Mouse (Mus musculus): Measurements from ENCODE around the gene Mocs2.

Mocs2 gene

DNA sequence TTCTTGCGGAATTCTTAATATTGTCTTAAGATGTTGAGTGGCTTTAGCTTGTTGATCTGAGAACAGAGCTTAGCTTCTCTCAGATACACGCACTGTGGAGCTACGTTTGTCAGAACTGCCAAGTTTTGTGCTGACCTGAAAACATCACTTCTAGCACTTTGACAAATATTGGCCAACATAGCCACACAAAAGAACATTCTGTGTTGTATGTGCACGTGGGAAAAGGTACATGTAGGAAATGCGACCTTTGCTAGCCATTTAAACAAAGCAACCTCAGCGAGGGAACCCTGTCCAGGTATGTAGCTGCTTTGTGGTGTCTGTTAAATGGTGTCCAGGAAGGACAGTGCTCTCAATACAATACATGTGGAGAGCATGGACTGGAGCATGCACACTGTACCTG lies 36.0 kb downstream of the Mocs2 start:
- no peak for DNase-seq (ENCODE audit: low spot score)

DNA sequence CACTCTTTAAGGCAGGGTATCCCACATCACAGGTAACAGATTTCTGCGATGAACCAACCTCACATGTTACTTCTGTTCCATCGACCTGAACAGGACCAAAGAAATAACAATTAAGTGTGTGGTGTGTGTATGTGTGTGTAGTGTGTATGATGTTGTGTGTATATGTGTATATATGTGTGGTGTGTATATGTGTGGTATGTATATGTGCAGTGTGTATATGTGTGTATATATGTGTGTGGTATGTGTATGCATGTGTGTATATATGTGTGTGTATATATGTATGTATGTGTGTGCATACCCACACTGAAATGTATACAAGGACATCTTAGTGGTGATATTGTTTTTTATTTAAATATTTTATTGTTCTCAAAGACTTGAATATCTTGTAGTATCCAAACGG lies 36.4 kb downstream of the Mocs2 start:
- DNase-seq (ENCODE audit: low spot score), result no peak

DNA sequence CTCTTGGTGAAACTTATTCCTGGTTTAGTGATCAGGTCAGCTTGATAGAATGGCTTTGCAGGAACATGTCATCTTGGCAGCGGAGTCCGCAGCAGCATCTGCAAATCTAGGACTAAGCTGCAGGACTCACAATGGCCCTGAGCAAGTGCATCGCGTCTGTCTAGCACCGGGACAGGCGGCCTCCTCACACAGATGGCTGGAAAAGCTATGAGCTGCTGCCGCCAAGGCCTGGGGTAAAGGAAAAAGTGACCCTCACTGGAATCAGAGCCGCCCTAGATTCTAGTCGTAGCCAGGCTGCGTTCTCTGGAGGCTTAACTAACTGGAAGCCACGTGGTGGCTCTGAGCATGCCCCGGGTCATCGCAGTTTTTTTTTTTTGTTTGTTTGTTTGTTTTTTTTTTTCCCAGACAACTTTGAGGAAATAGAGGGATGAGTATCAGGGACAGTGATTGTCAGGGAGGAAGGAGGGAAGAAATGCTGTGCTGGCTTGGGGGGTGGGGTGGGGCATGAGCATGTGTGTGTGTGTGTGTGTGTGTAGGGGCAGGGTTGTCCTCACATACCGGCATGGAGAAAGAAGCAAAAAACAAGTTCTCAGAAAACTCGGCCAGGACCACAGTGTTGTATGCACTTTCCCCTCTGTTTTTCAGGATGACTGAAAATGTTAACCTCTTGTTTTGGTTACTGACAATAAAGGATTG lies 37.7 kb downstream of the Mocs2 start:
- no peak for DNase-seq (ENCODE audit: low spot score)

DNA sequence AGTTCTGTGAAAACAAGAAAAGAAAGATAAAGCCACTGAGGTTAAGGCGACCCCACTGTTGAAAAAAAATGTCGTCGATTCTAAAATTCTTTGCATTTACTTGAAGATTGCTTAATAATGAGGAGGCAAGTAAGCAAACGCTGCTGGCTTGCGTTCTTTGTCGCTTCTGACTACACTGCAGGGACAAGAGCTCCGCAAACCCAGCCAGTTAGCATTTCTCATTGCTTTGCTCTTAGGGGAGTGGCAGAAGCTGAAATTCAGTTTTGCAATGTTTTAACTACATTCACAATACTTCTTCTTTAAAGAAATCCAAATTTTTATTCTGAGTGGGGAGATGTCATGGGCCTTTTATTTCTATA lies 38.2 kb downstream of the Mocs2 start:
- no peak for DNase-seq (ENCODE audit: low spot score)

DNA sequence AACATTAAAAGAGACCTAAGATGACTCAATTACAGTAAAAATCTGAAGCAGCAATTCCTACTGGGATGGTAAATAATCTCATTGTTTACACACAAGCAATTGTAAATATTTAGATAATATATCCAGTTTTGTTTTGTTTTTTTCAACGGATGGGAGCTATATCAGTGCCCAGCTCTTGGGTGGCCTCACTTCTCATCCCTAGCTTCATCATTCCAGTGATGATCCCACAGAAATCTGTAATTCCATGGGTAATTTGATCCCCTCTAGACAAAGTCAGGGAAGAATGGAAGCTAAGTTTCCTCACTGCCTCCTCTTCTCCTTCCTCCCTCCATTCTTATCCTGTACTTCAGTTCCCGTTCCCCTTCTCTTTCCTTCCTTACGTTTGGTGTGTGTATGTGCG lies 39.5 kb downstream of the Mocs2 start:
- DNase-seq (ENCODE audit: low spot score), result no peak

DNA sequence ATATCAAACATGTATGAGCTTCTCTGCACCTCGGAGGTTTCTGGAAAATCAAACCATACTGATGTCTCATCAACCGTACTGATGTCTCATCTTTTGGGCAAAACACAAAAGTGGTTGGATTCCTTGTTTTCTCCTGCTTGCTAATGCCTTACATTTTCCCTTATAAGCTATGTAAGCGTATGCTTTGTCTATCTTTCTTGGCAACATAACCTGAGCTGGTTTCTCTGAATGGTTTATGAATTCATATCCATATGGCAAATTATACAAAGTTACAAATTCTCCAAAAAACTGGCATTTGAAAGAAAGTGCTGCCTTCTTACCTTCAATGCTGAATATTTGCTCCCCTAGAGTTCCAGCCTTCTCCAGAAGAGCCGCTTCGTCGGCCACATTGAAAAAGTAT lies 56.7 kb downstream of the Mocs2 start:
- no peak for DNase-seq (ENCODE audit: low spot score)

DNA sequence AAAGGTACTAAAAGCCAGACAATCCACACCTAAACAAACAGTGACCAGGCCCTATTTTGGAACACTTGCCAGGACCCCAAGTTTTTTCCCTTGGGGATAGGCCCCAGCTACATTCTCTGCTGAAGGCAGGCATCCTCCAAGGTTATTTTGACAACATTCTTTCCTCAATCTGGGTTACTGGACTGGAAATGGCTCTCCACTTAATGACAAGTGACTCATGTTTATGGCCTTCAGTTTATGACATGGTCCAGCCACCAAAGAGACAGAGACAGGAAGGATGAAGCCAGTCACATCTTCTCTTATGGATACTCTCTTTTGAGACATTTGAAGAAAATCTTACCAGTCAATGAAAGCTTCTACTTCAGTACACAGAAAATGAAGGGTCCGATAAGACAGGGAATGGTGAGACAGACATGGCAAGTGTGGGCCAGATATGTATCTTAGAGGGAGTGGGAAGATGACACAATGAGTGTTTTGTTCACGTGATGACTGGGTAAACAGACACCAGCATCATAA lies 58.0 kb downstream of the Mocs2 start:
- no peak for DNase-seq (ENCODE audit: low spot score)

DNA sequence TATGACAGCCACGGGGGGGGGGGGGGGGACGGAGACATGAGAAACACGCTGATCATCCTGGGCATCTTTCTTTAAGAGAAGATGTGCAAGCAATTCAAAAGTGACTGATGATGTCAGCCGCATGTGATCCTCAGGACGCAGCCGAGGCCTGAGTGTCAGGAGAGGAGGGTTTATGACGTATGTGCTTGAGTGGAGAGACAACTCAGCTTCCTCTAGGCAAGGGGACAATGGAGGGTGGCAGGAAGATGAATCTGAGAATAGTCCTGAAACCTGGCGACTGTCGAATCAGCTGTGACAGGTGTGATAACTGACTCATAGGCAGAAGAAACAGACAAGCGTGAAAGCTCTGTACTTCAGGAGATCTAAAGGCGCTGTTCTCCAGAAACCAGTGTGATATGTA lies 60.6 kb downstream of the Mocs2 start:
- no peak for DNase-seq (ENCODE audit: low spot score)
